ENCODE assay signal across 8 mouse cellular contexts in the genomic region with DNA sequence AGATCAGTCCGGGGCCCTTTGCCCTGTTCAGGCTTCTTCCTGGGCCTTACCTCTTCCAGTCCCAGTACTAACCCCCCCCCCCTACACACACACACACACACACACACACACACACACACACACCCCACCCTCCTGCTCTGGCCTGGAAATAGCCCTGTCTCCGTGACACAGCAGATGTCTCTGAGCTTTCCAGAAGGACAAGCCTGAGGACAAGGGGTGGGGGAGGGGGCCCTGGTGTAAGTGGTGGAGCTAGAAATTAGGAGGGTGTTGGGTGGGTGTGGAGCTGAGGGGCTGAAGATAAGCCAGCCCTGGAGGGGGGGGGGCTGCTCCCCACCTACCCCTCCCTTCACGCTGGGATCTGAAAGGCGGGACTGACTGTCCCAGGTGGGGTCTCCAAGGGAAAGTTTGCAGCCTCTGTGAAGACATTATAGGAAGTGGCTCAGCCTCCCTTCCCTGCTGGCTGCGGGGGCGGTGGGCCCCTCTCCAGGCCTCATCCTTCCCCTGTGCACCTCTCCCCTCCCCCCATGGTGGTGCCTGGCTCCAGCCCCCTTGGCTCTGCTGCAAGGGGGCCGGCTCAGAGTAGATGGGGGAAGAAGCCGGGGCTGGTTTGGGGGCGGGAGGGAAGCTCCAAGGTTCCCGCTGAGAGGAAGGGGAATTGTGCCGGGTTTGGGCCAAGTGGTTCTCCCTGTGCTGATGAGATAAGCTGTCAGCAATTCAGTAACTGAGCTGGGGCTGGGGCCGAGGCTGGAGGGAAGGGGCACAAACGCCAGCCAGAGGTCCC. TPM values are rescaled to one million over a fixed set of nuclear protein-coding genes. Genes with fewer than 3 reads are reported as not detected.
A peak's percentile ranks its signal among the peaks of the same experiment; 100 is the strongest.
DNase-seq lines count a peak whose midpoint lies in the region; ATAC-seq and TF ChIP-seq lines count a peak whose summit lies in the region.
"Had no signal": no experiment of that assay in that cellular context is flagged by ENCODE, and none has a peak within 500 bp of the region (broad histone marks: within the 10 kb centered on the region; RNA-seq: fewer than 3 reads in every experiment).

No protein-coding gene starts in this region.

- TF ChIP-seq POLR2A in brain, embryonic 14.5 days (IDR thresholded peaks at IDR 0.05; ENCODE audit: borderline replicate concordance, extremely low read depth, insufficient read depth, insufficient read length, poor library complexity, severe bottlenecking), result no peak
- no peak for TF ChIP-seq POLR2A in thymus, adult 2 months (IDR thresholded peaks at IDR 0.05; ENCODE audit: control insufficient read depth, extremely low read depth, insufficient read depth, low read length, poor library complexity)

- H3K9me3 ChIP-seq in intestine, embryonic 16.5 days (ENCODE audit: control insufficient read depth, low read length), result no peaks in the 10 kb centered on the region

- 8% methylated on average over 12 of the region's 13 CpGs for WGBS in intestine, embryonic 16.5 days
- WGBS in thymus, adult 2 months, result 18% methylated on average over 13 of the region's 13 CpGs

- peak overlapping the region; percentile 65 for H3K4me3 ChIP-seq in intestine, embryonic 16.5 days (ENCODE audit: low read length)
- no peak overlapping the region for H3K4me3 ChIP-seq in thymus, adult 2 months (ENCODE audit: control insufficient read depth, insufficient read depth, low read length)

- peak overlapping the region; percentile 86 for H3K27ac ChIP-seq in intestine, embryonic 16.5 days (ENCODE audit: low read length)
- H3K27ac ChIP-seq in thymus, adult 2 months (ENCODE audit: control insufficient read depth, insufficient read depth, low read length), result no peak overlapping the region

- H3K4me2 ChIP-seq in intestine, embryonic 16.5 days (ENCODE audit: low read depth, low read length), result peak overlapping the region; percentile 85

- H3K4me1 ChIP-seq in intestine, embryonic 16.5 days (ENCODE audit: control insufficient read depth, insufficient read depth, low read length), result peaks cover 13% of the 10 kb centered on the region
- no peaks in the 10 kb centered on the region for H3K4me1 ChIP-seq in thymus, adult 2 months (replicated peaks; ENCODE audit: control insufficient read depth, insufficient read depth, low read length)

- peak; percentile 68 for ATAC-seq in intestine, embryonic 16.5 days
- ATAC-seq in megakaryocyte progenitor cell, adult 5-6 weeks (replicated peaks; ENCODE audit: poor library complexity), result no peak

- no peaks in the 10 kb centered on the region for H3K36me3 ChIP-seq in intestine, embryonic 16.5 days (ENCODE audit: control insufficient read depth, insufficient read depth, low read length)
- H3K36me3 ChIP-seq in thymus, adult 2 months (ENCODE audit: control insufficient read depth, insufficient read depth, low read length), result no peaks in the 10 kb centered on the region

- H3K9ac ChIP-seq in intestine, embryonic 16.5 days (ENCODE audit: low read depth, low read length), result peak overlapping the region; percentile 76

- TF ChIP-seq CTCF in brain, embryonic 14.5 days (IDR thresholded peaks at IDR 0.05; ENCODE audit: borderline replicate concordance, extremely low read depth, insufficient read depth, insufficient read length), result no peak
- TF ChIP-seq CTCF in thymus, adult 2 months (IDR thresholded peaks at IDR 0.05; ENCODE audit: borderline replicate concordance, control insufficient read depth, extremely low read depth, insufficient read depth, low read length, poor library complexity), result no peak

- peaks cover 14% of the 10 kb centered on the region for H3K27me3 ChIP-seq in intestine, embryonic 16.5 days (replicated peaks; ENCODE audit: control insufficient read depth, insufficient read depth, low read length)
- no peaks in the 10 kb centered on the region; the same call in 1 of the 2 replicates for H3K27me3 ChIP-seq in thymus, adult 2 months (ENCODE audit: control insufficient read depth, insufficient read depth, low read length)

- DNase-seq in MEL-GATA-1-ER (ENCODE audit: extremely low read depth, low read depth), result peak; percentile 39
- peak; percentile 77 for DNase-seq in brain, embryonic 14.5 days (ENCODE audit: low read depth)
- DNase-seq in gastrocnemius, postnatal 4 days (ENCODE audit: low spot score in 2 of 2), result peak; percentile 79 to 88
- peak; percentile 37 for DNase-seq in ovary, adult 18-20 months (ENCODE audit: low spot score)
- DNase-seq in thymus, adult 2 months, result no peak

RNA-seq across cellular contexts. Expression of gene Flnc, which starts 2.0 kb away (rescaled TPM):
- polyA plus RNA-seq in brain, embryonic 14.5 days (2012; rRNA removed), result 3.2 and 9.7 TPM in 2 replicates
- 100 to 1,000 TPM; 491 to 520 TPM for total RNA-seq in gastrocnemius, postnatal 4 days (2021)
- polyA plus RNA-seq in intestine, embryonic 16.5 days (2015; fragmentation: Nextera tagmentation; extraction: Ambion mirVana), result 6.1 and 7.3 TPM in 2 replicates
- polyA plus RNA-seq in thymus, adult 2 months (2012; rRNA removed), result 0.78 and 2.5 TPM in 2 replicates
- total RNA-seq in megakaryocyte progenitor cell, adult 5-6 weeks (2015), result not detected in 2 replicates
- not detected in 2 replicates for total RNA-seq in megakaryocyte progenitor cell, adult 5-6 weeks (2017)

RNA-seq across cellular contexts. Expression of gene Atp6v1f, which starts 32.4 kb away (rescaled TPM):
- polyA plus RNA-seq in brain, embryonic 14.5 days (2012; rRNA removed), result 258 and 356 TPM in 2 replicates
- 10 to 100 TPM; 90.5 to 92.1 TPM for total RNA-seq in gastrocnemius, postnatal 4 days (2021)
- 358 and 362 TPM in 2 replicates for polyA plus RNA-seq in intestine, embryonic 16.5 days (2015; fragmentation: Nextera tagmentation; extraction: Ambion mirVana)
- polyA plus RNA-seq in thymus, adult 2 months (2012; rRNA removed), result 294 and 381 TPM in 2 replicates
- 205 and 206 TPM in 2 replicates for total RNA-seq in megakaryocyte progenitor cell, adult 5-6 weeks (2015)
- total RNA-seq in megakaryocyte progenitor cell, adult 5-6 weeks (2017), result 115 and 159 TPM in 2 replicates

RNA-seq across cellular contexts. Expression of gene Atp6v1fnb, which starts 36.1 kb away (rescaled TPM):
- 0.14 and 0.23 TPM in 2 replicates for polyA plus RNA-seq in brain, embryonic 14.5 days (2012; rRNA removed)
- total RNA-seq in gastrocnemius, postnatal 4 days (2021), result not detected
- polyA plus RNA-seq in intestine, embryonic 16.5 days (2015; fragmentation: Nextera tagmentation; extraction: Ambion mirVana), result 0.38 TPM in 1 of 2 replicates, not detected in the other
- 0.22 and 0.34 TPM in 2 replicates for polyA plus RNA-seq in thymus, adult 2 months (2012; rRNA removed)
- total RNA-seq in megakaryocyte progenitor cell, adult 5-6 weeks (2015), result 0.79 TPM in 1 of 2 replicates, not detected in the other
- total RNA-seq in megakaryocyte progenitor cell, adult 5-6 weeks (2017), result not detected in 2 replicates

RNA-seq across cellular contexts. Expression of gene Ccdc136, which starts 39.0 kb away (rescaled TPM):
- polyA plus RNA-seq in brain, embryonic 14.5 days (2012; rRNA removed), result 44.5 and 46.7 TPM in 2 replicates
- total RNA-seq in gastrocnemius, postnatal 4 days (2021), result 10 to 100 TPM; 20.1 to 28.9 TPM
- polyA plus RNA-seq in intestine, embryonic 16.5 days (2015; fragmentation: Nextera tagmentation; extraction: Ambion mirVana), result 5.5 and 6.5 TPM in 2 replicates
- 0.61 and 1.3 TPM in 2 replicates for polyA plus RNA-seq in thymus, adult 2 months (2012; rRNA removed)
- not detected in 2 replicates for total RNA-seq in megakaryocyte progenitor cell, adult 5-6 weeks (2015)
- 0.41 TPM in 1 of 2 replicates, not detected in the other for total RNA-seq in megakaryocyte progenitor cell, adult 5-6 weeks (2017)

RNA-seq across cellular contexts. Expression of gene Opn1sw, which starts 46.8 kb away (rescaled TPM):
- 0.11 and 0.32 TPM in 2 replicates for polyA plus RNA-seq in brain, embryonic 14.5 days (2012; rRNA removed)
- total RNA-seq in gastrocnemius, postnatal 4 days (2021), result under 1 TPM; 0.44 to 0.98 TPM
- 0.27 and 0.40 TPM in 2 replicates for polyA plus RNA-seq in intestine, embryonic 16.5 days (2015; fragmentation: Nextera tagmentation; extraction: Ambion mirVana)
- polyA plus RNA-seq in thymus, adult 2 months (2012; rRNA removed), result 0.04 TPM in 1 of 2 replicates, not detected in the other
- not detected in 2 replicates for total RNA-seq in megakaryocyte progenitor cell, adult 5-6 weeks (2015)
- not detected in 2 replicates for total RNA-seq in megakaryocyte progenitor cell, adult 5-6 weeks (2017)
- polyA plus RNA-seq: testis, adult 2 months had no signal
